Mouse (Mus musculus): Measurements from ENCODE around the gene Ccdc40.
A peak's percentile ranks its signal among the peaks of the same experiment; 100 is the strongest.

Ccdc40 gene

DNA sequence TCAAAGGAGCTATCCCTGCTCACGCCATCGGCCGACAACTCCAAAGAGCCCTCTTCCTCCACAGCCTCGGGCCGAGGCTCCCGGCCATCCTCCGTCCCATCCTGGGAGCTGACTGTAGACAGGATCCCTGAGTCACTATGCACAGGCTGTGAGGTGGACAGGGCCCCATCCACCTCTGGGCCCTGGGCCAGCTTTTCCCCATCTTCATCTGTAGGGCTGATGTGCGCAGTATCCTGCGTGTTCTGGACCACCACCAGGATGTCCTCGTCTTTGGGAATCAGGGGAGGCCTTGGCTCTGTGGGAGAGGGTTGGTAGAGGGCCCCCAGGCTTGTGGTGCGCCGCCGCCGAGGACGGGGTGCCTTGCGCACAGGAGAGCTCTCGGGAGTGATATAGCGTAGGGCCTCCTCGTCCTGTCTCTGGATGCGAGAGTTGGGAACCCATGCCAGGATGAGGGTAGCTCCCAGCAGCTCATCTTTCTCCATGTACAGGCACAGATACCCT is 19.5 kb upstream of the Ccdc40 start:
- DNase-seq (ENCODE audit: low read depth) = no peak

DNA sequence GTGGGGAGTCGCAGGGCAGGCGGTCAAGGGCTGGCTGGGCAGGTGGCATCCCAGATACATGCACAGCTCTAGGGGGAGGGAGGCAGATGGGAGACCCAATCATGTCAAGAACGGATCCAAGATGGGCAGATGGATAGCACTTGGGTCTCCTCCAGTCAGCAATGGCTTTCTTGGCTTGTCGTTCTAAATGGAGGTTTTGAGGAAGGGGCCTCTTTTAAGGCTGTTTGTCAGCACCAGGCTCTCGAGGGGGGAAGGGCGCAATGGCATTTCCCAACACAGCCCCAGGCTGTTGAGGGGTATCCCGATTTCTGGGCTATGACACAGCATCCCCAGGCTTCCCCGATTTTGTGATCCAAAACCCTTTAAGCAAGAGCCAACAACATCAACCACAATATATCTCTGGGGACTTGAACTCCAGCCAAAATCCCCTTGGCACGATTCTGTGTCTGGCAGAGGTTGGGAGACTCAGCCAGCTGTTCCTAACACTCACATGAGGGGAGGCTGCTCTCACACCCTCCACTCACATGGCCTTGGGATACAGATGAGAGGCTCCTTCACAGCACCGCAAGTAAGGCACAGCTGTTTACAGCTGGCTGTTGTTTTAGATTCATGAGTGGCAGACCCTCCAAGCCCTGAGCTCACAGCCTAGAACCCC is 18.9 kb upstream of the Ccdc40 start:
- peak; percentile 93 for DNase-seq (ENCODE audit: low read depth)

DNA sequence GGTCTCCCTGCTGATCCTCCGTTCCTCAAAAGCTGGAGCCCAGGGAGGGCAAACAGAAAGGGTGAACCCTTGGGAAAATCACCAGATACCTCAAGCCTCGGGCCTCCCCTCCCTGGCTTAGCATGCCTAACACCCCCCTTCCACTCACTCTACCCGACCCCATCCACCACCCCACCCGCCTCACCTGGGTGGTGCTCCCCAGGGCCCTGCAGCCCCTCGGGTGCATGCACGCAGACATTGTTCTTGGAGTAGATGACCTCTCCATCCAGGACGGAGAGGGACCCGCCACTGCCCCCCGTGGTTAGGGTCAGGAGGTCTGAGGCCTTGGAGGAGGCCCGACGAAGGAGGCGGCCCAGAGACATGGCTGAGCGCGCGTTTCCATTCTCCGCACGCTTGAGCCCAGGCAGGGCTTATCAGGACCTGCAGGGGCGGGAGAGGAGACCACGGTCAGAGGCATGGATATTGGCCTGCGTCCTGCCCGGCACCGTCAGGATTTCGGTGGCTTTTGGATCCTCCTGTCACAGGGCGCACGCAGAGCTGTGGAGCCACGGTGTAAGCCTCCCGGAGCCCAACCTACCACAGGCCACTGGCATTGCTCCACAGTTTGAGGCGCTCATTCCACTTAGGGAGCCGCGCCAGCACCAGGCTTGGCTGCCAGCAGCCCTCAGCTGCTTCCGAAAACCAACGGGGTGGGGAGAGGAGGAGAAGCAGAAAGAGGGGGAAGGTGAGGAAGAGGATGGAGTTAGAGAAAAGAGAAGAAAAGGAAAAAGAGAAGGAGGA is 17.9 kb upstream of the Ccdc40 start:
- DNase-seq (ENCODE audit: low read depth) = peak; percentile 78

DNA sequence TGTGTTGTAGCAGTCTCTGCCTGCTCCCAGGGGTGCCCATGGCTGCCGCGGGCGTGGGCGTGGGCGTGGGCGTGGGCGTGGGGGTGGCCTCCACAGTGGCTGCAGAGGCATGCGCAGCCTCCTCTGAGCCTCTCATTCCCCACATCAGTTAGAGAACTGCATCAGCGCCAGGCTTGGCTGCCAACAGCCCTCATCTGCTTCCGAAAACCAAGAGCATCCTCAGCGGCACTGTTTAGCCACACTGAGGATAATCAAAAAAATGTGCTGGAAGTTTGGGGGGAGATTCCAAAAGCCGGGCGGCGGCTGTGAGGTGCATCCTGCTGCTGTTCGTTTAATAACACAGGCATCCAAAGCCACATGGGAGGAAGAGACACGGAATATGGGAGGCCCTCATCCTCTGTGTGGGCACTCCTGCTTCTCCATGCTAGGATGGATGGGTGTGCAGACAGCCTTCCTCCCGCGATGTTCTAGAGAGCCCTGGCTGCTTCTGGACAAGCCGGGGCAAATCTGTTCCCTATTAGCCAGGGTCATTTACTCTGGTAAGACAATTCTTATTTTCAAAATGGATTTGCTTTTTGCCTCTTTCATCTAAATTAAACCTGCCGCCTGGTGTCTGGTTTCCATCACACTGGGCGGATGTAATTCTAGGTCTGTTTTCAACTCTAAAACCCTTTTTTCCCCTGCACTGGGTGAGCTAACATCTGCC is 16.6 kb upstream of the Ccdc40 start:
- no peak for DNase-seq (ENCODE audit: low read depth)

DNA sequence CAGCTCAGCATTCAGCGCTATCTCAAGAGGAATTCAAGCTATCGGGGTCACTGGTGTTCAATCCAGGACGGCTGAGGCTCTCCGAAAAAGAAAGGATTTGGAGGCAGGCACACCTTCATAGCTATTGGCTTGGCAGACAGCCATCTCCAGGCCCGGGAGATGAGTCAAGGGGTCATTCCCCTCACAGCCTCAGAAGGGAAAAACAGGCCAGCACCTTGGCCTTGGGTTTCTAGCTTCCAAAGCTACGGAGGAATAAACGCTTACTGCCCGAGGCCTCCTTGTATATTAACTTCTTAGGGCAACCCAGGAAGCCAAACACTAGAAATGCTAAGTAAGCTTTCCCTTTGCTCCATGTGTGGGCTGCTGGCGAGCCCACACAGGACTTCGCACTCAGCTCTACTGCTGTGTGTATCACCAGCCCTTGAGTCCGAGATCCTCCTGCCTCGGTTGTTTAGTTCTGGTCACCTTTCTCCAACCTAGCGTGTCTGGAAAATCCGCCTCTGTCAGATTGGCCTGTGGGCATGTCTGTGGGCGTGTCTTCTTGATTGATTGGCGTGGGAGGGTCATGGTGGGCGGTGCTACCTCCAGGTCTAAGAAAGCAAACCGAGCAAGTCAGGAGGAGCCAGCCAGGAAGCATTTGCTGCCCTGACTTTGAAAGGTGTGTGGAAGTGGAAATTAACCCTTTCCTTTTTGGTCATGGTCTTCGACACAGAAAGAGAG is 15.0 kb upstream of the Ccdc40 start:
- no peak for DNase-seq (ENCODE audit: low read depth)

DNA sequence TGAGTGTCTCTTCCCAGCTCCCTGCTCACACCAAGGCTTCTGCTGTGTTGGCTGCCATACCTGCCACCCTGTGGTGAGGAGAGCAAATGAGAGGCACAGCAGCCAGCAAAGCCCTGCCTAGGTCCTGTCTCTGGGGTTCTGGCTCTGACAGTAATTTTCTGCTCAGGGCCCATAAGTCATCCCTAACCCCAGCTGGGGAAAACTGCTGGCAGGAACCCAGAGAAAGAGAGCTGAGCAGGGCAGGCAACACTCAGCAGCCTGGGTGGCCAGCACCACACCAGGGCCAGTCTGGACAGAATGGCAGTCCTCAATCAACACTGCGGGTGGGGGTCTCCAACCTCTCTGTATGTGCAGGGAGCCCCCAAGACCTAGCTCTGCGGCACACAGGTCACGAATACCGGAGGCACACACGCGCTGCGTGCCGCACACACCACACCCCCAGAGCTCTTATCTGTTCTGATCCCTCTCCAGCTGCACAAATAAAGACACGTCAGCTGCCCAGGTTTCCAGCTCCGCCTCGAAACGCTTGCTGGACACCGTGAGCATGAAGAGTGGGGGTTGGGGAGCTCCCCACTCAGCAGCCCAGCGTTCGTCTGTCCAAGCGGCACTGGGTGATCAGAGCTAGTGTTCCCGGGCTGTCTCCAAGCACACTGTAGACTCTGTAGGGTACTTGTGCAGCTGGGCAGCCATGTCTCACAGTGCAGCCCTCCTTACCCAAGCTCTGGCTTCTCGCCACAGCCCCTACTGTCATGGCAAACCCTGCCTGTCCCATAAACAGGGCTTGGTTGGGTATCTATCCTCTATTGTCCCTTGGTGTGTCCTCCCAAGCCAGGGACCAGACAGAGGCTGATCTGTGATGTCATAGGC is 13.1 kb upstream of the Ccdc40 start:
- DNase-seq (ENCODE audit: low read depth) = no peak

DNA sequence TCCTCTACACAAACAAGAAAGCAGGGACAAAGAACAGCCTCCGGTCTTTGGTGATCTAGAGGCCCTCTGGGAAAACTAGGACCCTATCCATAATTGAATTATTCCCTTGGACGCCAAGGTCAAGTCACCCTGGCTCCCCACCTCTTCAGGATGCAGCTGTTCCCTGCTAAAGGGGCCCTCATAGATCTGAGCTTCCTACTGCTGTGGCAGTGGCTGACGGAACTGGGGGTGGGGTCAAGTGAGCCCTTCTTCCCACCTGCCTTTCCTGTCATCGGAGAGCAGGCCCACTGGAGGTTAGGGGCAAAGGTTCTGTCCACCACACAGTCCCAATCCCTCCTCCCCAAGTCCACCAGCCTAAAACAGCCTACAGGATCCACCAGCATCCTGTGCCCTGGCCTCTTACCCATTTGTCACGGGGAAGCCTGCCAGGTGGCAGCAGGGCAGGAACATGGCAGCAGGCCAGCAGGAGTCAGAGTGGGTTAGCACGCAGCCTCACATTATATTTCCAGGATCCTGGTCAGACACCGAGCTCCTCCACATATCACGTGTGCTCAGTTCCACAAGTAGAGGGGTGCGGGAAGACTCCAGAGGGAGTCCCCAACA is 12.4 kb upstream of the Ccdc40 start:
- no peak for DNase-seq (ENCODE audit: low read depth)

DNA sequence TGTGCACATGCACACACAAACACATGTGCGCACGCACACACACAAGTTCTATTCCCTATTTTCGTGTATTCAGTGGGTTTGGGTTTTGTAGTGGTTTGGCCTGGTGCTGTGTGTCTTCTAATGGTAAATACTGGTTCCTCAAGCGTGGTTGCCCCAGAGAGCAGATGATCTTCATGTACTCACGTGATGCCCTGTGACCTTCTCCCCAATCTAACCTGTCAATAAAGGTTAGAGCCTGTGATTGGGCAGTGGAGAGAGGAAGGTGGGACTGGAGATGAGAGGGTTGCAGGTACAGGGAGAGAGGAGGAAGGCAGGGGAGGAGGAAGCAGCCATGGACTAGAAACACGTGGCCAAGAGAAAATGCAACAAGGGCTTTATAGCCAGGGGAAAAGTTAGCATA is 10.5 kb upstream of the Ccdc40 start:
- no peak for DNase-seq (ENCODE audit: low read depth)

DNA sequence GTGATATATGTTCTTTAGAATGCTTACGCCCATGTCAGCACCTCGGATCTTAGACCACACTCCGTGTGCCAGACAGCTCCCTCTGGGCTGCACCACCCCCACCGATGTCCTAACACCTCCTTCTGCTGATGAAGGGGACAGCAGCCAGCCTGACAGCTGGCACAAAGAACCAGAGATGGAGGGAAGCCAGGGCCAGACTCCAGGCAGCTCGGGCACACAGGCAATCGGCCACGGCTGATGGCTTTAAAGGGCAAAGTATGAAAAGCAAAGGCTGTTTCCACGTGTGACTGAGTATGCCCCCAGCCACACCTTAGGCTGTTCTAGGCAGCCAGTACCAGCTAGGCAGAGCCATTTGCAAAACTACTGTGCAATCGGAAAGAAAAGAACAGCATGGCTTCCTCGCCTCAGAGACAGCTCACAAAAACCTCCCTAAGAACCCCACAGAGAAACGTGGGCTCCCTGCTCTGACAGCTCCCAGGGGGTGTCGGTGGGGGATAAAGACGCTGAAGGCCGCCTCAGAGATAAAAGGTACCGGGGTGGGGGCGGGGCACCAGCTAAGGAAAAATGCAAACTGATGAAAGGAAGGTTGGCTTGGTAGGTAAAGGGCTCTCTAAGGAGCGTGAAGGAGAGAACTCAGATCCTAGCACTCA is 8.4 kb upstream of the Ccdc40 start:
- DNase-seq (ENCODE audit: low read depth) = no peak

DNA sequence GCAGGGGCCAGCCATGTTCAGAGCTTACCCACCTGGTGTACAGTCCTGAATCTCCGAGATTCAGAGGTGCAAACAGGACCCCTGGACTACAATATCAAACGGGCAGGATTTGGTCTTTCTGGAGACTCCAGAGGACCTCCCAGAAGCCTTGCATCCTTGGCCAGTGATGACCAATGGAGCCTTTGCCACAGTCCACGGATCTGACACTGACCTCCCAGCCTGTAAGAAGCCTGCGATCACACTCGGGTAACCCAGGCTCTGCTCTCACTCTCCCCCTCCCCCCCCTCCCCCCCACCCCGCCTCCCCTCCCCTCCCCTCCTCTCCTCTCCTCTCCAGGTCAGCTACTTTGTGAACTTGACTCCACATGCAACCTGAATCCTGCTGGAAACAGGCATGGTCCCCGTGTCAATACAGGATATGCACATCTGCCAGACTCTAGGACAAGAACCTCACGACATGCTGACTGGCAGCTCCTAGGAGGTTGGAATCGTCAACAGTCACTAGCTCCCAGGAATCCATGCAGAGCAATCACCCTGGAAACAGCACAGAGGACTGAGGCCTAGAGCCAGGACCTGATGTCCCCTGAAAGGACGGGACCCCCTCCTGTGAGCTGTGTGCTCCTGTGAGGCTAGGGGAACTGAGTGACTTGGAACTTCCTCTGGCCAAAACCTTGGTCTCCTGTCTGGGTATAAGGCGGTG is 6.4 kb upstream of the Ccdc40 start:
- DNase-seq (ENCODE audit: low read depth) = no peak

DNA sequence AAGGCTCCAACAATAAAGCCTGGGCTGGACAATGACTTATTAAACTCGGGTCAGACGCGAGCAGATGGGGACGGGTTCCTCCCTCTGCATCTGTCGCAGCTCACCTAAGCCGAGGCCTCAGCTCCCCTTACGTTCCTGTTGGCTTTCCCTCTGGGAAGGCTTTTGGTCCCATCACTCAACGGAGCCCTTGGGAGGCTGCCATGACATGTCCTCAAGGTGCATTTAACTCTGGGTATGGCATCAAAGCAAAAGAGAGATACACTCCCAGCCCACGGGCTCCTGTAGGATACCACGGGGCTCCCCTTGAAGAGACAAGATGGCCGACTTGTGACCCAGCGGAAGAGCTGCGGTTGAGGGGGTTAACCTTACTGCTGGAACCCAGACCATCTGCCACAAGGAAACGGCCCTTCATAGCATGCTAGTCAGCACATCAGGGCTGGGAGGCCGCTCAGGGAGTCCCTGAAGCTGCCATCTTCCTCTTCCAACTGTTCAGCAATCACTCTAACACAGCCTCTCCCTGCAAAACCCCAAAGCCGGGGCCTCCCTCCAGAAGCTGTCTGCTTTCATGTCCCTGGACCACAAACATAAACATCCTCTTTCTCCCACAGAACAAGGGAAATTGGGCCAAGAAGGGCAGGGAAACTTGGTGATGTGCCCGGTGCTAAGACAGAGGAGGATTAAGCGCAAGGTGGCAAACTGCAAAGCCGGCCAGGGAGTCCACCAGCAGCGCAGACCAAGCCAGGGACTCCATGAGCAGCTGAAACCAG is 5.1 kb upstream of the Ccdc40 start:
- DNase-seq (ENCODE audit: low read depth) = no peak

DNA sequence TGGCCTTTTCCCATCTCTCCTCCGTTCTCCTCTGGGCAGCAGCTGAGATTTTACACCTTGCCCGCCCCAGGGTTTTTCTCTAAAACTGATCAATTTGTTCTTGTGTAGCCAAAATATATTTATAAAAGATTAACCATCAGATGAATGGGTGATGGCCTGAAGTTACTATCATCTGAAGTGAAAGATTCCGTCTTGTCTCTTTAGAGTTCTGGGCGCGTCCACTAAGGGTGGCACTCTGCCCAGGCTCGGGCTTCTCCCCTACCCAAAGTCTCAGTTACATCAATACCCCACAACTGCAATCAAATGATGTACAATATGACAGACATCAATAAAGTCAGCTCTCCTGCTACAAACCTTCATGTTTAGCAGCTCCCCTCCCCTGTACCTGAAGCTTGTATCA is 3.4 kb upstream of the Ccdc40 start:
- no peak for DNase-seq (ENCODE audit: low read depth)

DNA sequence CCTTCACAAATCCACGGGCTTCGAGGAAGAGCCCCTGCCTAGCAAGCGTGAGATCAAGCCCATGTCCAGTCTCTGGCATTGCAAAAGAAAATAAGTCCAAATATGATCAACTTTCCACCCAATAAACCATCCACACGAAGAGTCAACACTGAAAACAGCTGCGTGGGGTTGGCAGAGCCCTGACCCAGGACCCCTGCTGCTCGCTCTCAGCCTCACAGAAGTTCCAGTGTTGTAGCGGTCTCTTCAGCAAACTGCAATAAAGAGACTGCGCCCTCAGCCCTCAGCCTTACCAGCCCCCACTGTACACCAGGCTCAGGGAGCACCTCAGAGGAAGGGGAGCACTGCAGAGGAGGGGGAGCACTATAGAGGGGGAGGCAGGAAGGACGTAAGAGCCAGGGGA is 2.7 kb upstream of the Ccdc40 start:
- no peak for DNase-seq (ENCODE audit: low read depth)

DNA sequence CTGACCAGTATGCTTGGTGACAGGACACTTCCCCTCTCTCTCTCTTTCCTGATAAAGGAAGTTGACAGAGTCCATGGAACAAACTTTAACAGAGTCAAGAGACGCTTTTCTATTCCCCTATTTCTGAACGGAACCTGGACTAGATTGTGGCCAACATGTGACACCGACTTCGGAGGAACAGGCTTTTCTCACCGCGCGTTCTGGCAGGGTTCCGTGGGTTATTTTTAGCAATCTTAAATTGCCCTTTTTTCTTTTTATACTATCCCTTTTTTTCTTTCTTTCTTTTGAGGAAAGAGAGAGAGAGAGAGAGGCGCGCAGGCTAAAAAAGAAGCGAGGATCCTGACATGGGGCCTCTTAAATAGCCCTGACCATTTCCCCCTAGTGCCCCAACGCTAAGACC is 781 bp upstream of the Ccdc40 start:
- DNase-seq (ENCODE audit: low read depth) = no peak

DNA sequence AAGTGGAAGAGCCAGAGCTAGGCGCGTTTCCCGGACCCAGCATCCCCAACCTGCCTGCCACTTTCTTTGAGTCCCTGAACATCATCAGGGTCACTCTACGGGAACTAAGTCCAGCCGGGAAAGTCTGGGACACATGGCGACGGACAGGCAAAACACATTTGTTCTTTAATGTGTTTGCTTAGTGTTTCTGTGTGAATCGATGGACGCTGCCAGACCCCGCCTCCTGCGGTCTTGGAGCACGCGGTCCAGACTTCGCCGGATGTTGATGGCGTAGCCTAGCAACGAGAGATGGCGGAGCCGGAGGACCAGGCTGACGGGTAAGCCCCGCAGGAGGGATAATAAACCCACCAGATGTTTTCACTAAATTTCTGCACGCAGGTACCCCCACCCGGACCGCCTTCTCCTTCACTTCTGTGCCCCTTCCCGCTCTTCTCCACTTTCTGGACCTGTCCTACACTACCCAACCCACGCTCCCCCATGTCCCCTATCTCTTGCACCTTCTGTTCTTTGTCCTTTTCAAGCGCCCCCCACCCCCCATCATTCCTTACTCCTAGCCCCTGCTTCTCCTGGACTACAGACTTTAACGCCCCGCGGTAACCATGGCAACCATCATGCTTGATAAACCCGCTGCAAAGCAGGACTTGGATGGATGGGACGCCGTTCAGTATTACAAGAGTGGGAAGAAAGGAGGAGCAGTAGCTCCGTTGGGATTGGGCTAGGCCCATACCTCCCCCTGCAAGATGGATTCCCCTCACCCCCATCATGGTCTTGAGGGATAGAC is 664 bp downstream of the Ccdc40 start:
- no peak for DNase-seq (ENCODE audit: low read depth)

DNA sequence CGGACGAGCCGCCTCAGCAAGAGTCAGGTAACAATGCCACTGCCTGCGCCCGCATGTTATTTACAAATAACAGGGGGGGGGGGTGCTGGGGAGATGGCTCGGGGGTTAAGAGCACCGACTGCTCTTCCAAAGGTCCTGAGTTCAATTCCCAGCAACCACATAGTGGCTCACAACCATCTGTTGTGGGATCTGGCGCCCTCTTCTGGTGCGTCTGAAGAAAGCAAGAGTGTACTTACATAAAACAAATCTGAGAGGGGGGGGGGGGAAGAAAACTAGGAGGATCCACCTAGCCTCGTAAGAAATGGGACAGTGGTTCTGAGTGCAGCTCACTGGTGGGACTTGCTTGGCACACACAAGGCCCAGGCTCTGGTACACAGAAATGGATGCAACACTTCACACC is 6.4 kb downstream of the Ccdc40 start:
- DNase-seq (ENCODE audit: low read depth) = no peak

DNA sequence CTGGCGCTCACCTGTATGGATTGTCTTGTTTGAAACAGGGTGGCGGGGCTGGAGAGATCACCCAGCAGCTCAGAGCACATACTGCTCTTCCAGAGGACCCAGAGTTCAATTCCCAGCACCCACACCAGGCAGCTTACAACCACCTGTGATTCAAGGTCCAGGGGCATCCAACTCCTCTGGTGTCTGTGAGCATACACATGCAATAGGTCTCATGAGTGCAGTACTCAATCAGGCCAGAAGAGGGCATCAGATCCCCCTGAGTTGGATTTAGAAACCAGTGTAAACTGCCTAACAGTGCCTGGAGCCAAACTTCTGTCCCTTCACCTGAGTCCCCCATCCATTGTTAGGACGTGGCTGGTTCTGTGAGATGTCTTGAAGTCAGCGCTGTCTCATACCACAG is 7.2 kb downstream of the Ccdc40 start:
- no peak for DNase-seq (ENCODE audit: low read depth)

DNA sequence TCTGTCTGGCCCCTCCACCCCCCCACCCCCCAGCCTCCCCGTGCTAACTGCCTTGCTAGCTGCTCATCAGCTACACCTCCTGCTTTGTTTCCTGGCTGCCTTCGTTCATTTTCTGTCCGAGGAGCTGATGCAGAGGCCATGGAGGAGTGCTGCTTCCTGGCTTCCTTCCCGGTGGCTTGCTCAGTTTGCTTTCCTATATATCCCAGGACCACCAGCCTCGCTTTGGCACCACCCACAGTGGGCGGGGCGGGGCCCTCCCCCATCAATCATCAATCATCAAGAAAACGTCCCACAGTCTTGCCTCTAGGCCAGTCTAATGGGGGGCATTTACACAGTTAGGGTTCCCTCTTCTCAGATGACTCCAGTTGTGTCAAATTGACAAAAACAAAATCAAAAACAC is 8.0 kb downstream of the Ccdc40 start:
- DNase-seq (ENCODE audit: low read depth) = no peak
